Mouse (Mus musculus) cerebellum, adult 8-10 months (tissue): ENCODE data around the gene Rnpep.

Experiments used
- DNase-seq: peaks from one replicate; pipeline ENCODE4 v3.0.0; 2022

Rnpep gene

DNA sequence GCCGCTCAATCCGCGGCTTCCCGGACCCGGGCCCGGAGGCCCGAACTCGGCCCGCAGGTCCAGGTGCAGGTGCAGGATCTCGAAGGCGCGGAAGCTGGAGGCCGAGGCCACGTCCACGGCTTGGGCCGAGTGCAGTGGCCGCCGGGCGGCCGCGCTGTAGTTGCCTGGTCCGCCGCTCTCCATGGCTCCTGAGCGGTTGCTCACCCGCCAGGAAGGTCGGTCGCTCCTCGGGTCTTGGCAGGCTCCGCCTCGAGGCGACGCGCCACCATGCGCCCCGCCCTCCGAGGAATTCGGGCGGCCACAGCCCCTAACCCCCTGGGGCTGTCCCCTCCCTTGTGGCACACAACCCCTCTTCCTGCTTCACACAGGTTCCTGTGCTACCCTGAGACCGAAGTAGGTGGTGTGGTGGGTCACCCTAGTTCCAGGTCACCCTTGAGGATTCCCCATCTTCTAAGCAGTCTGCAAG lies at the start of gene Rnpep:
Rnpep (minus strand) TSS at position 259 of the 466 bp plus-strand sequence.
- DNase-seq, result peak; percentile 78

DNA sequence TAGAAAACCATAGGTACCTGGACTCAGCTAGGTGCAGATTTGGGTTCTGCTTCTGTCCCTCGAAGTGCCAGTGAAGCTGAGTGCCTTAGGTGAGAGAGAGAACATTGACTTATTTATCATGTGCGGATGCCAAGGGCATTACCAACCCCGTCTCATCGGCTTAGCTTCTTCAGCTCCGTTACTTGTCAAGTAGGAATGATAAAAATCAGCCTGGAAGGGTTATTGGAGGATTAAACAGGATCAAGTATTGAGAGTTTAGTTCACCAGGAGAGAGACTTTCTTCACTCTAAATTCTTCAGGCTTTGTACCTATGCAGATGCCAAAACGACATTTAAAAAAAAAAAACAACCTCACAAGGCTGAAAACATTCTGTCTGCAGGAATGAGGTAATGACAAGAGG lies 46.7 kb upstream of the Rnpep start:
- DNase-seq, result no peak

DNA sequence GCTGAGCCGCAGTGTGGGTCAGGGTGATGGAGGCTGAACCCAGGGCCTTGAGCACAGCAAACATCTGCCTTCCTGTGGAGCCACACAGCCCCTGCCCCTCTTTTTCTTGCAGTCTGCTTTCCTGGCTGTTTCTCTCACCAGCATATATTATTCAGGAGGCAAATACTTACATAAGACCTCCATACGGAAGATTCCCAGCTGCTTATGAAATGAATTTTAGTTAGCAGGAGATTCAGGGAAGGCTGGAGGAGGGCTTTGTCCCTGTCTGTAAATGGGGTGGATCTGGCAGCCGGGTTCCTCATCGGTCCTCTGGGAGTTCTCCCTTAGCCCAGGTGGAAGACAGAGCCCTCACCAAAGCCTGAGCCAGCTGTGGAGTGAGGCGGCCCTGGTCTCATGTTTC lies 44.5 kb upstream of the Rnpep start:
- DNase-seq, result no peak

DNA sequence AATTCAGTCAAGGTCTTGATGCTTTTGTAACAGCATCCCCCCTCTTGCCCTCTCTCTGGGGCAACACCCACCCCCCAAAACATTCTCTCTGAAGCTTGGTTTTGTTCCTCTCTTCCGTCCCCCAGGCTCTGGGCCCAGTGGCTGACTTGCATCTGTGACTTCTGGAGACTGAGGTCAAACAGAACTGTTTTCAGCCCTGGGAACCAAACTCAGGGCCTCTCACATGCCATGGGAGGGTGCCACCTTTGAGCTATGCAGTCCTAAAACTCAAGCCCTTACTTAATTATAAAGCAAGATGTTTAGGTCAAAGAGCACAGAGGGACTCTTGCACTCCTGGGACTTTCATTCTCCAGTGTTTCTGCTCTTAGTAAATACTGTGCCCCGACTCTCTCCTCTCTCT lies 42.0 kb upstream of the Rnpep start:
- DNase-seq, result no peak

DNA sequence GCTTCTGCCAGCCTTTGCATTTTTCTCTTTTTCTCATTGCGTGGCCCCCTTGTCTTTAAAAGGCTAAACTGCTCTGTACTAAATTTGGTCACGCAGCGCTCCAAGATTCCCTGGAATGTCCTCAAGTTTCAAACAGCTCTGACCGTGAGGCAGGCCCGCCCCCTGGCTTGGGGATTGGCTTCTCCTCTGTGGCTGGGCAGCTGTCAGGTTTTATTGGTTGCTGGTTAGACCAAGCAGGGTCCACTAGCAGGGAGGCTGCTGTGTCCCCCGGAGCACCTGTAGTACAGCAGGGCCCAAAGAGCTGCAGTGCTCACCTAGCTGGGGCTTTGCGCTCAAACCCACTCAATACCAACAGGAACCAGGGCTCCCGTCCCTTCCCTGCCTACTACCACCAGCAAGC lies 40.7 kb upstream of the Rnpep start, which contains the start of gene Lmod1:
Lmod1 (plus strand) TSS at position 237 of the 400 bp plus-strand sequence.
- no peak for DNase-seq

DNA sequence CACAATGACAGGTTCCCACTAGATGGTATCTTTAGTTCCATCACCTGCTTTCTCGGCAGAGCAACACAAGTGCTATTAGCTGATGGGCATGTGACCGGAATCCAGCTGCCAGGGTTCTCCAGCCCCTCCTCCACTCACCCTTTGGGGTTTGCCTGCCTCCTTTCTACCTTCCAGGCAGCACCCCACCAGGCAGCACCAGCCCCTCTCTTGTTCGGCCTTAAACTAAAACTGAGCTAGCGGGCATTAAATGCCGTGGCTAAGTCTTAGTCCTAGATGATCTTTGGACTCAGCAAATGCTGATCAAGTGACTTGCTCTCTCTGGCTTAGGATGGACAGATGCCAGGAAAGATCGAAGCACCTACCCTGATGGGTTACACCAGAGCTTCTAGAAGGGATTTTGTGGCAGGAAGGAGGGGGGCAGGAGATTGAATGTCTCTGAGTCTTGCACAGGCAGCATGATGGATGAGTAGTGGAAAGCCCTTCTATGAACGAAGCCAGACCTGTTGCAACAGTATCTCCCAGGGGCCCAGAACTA lies 39.5 kb upstream of the Rnpep start:
- DNase-seq, result no peak

DNA sequence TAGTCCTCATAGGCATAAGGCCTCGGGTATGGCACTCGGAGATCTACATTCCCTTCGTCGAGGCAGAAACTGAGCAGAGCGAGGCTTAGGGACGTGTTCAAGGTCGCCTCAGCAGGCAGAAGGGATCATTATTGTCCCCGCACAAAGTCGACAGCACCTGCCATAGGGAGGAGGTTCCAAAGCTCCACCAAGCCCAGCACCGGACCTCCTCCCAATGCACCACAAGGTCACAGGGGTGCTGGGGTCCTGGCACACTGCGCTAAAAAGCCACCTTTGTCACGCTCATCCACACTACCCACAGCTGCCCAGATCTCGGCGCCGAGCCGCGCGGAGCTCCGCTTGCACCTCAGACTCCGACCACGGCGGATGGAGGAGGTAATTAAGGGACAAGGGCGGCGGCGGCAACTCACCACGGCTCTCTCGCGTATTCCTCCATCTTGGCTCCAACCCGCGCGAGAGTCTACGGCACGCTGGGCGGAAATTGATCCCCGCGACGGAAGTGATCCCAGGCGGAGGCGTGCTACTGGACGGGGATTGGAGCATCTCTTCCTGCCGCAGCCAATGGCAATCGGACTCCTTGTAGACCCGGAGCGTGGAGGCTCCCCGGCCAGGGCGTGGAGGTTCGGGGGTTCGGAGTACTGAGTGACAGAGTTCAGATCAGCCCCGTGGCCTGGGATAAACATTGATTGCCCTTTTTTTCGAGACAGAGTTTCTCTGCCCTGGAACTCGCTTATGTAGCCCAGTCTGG lies 29.6 kb upstream of the Rnpep start, which contains the start of gene Timm17a:
Timm17a (minus strand) TSS at position 495 of the 748 bp plus-strand sequence.
- DNase-seq, result peak; percentile 91

DNA sequence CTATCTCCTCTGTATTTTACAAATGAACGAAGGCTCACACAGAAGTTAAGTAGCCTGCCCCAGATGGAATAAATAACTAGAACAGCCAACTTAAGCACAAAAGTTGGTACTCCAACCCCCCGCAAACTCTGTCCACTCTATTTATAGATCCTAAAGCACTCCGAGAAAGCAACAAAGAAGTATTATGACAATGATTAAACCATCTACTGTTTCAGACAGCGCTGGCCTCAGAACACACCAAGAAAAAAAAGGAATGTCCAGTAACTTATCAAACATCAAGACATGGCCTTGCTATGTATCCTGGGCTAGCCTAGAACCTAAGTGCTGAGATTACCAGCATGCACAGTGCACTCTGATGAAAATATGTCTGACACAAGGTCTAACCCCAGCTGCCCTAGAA lies 28.3 kb upstream of the Rnpep start:
- DNase-seq, result no peak

DNA sequence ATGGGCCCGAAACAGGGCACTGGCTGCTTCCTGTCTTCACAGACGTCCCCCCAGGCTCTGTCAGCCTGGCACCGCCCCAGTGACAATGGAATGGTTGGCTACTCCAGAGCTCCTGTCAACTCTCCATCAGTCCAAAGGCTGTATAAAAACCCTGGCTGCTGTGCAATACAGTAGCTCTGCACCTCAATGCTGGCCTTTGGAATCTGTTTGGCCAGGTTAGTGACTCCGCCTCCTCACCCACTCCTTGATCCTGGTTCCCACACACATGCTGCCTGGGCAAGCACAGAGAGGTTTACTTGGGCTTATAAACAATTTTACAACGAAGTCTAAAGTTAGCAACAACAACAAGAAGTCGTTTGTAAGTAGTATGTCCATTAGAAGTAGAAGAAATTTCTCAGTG lies 27.5 kb upstream of the Rnpep start:
- no peak for DNase-seq

DNA sequence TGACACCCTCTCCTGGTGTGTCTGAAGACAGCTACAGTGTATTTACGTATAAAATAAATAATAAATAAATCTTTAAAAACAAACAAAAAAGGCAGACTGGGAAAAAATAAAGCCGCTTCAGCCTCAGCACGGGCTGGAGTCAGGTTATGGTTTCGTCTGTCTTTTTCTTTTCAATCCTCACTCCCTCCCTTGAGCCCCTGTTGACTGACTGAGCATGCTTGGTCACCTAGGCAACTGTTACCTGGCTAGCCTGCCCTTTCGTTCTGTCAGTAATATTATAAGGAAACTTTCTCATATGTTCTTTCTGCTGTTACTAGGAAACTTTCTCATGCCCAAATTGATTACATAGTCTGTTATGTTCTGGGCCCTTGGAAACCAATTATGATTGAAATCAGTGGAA lies 7.0 kb upstream of the Rnpep start:
- DNase-seq, result no peak

DNA sequence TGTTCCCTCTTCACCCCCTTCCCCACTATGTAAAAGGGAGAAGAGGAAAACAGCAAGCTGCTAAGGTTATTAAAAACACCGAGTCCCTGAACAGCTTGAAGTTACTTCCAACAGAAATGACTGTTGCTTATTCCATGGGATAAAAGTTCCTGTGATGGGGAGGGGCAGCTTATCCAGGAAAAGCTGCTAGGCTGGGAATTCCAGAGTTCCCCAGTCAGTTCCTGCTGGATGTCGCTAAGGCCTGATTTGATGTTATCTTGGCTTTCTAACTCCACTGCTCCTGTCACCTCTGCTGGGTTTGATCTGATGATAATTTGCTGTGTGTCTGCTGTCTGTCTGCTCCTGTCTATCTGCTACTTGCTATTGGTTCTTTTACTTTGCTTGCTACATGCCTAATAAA lies 2.4 kb upstream of the Rnpep start:
- DNase-seq, result no peak

DNA sequence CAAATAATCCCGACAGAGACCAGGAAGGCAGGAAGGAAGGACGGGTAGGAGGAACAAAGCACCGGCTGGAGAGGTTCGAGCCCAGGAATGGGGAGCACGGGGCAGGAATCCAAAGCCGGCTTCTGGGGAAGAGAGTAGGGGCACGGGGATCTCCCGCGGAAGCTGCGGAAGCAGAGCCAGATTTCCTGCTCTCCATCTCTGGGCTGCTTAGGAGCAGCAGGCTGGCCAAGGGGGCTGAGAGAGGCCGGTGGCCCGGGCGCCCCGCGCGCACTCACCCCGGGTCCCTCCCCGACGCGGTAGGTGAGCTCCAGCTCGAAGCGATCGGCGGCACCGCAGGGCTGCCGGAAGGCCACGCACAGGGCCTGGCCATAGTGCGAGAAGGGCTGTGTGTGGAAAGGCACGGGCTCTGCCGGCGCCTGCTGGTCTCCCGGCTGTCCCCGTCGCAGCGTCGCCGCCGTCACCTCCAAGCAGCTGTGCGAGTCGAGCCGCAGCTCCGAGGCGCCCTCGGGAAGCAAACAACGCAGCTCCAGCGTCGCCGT lies 528 bp downstream of the Rnpep start:
- no peak for DNase-seq

DNA sequence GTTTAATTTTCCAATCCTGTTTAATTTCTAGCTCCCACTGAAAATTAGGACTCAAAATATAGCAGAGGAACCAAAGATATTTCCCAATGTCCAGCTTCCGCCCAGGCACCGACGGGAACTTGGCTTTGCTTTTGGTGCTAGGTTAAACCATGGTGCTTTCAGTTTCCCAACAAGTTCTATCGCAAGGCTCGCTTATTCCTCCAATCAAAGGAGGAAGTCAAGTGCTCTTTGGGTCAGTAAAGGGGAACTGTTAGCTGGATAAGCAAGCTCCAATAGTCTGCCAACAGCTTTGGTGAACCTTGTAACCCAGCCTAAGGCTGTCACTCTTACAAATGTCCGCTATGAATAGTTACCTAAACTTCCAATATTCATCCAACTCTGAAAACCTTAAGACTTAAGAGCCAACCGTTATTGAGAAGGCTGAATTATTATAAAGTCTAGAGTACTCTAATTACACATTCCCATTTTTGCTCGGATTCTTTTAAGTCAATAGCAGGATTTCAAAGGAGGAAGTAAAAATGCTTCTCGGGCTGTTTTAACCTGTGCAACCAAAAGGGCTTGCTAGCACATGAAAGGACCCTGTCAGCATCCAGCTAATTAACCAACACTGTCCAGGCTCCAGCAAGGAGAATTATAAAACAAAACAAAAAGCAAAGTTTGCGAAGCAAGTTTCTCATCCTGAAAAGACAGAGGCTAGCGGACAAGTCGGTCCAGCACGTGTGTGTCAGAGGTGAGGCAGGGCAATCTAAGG lies 1.2 kb downstream of the Rnpep start:
- no peak for DNase-seq

DNA sequence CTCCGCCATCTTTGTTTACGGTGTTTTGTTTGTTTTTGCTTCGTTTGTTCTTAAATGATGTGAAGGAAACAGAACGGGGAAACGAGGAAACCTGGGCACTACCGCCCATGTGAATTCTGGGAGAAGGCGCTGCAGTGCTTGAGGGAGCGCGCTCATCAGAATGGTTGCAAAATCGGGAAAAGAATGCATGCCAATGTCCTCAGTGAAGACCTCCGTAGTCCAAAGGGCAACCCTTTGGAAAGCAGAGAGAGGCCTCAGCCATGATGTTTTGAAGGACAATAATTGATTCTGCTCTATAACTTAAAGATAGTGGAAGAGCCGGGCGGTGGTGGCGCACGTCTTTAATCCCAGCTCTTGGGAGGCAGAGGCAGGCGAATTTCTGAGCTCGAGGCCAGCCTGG lies 2.0 kb downstream of the Rnpep start:
- no peak for DNase-seq

DNA sequence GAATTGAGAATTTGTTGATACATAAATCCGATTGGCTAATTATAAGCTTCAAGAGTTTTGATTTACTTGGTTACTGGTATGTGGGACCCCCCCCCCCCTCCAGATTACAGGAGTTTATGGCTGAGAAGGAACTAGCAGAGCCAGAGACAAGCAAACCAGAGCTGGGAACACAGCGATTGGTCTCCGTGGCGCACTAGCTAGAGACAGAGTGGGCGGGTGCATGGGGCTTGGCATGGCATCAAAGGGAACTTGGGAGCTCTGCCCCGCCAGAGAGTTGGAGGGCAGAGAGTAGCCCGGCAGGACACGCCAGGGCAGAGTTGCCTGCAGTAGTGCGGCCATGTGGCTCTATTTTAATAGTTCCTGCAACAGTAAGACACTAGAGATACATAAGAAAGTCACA lies 3.2 kb downstream of the Rnpep start:
- no peak for DNase-seq

DNA sequence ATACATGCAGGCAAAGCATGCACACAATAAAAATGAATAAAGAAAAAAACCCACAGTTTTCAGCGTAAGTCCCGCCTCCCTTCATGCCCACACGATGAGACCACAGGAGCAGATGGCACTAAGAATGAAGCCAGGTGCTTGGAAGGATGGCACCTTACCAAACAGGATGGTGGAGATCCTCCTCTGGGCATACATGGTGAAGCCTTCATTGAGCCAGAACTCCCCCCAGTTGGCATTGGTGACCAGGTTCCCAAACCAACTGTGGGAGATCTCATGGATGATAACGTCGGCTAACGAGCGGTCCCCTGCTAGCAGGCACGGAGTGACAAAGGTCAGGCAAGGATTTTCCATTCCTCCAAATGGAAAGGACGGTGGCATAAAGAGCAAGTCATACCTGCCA lies 12.5 kb downstream of the Rnpep start:
- DNase-seq, result peak; percentile 73

DNA sequence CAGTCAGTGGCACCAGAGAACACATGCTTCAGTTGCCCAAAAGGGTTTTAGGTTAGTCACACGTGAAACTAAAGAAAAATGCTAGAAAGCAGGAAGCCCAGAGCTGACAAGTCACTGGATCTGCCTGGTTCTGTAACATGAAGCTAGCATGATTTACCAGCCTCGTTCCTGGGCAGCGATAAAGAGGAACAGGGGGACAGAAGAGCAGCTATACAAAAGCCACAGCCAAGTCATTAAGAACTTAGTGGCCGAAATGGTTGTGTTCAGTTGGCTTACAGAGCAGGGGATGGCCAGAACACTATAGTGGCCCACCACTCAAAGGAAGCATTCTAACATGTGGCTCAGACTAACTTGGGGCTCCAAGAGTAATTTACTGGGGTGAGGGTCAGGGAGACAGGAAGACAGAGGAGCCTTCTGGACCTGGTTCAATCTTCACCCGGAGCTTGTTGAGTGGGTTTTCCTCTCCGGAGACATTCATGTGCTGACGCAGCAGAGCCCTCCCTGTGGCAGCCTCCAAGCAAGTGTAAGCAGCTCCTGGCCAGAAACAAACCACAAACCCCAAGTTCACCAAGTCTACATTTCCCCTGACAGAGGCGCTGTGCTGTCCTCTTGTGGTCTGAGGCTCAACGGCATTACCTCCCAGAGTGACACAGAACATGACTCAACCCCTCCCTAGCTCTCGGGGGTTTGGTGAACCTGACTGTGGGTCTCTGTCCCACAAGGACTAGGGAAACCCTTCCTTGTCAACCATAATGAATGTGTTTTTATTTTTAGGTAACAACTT lies 16.0 kb downstream of the Rnpep start:
- no peak for DNase-seq

DNA sequence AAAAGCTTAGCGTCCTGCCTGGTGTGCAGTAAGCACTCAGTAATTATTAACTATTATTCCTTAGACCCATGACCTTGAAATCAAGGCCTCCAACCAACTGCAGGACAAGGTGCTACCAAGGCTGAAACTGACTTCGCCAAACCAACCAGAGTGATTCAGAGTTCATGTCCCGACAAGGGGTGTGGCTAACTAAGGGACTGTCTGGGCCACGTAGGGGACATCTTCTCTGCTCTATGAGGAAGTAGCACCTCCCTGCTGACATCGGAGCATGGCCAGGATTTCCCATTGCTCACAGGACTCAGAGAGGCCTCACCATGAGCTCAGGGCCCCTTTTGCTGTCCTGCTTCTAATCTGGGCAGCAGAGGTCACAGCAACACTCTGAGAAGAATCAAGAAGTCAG lies 18.1 kb downstream of the Rnpep start:
- no peak for DNase-seq

DNA sequence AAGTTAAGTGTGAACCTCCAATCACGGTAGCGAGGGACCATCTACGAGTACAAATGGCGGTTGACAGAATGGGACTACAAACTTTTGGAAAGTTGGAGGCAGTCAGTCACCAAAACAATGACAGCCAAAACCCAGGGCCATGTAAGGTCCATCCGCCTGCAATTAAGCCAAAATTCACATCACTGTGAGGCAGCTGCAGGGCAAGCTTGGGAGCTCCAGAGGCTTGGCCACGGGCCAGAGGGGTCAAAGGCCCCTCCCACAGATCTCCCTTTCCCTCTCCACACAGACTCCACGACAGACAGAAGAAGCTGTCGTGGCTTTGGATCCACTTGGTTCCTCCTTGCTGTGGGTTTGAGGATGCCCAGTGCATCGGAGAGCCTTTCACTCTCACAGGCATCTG lies 20.6 kb downstream of the Rnpep start:
- no peak for DNase-seq

DNA sequence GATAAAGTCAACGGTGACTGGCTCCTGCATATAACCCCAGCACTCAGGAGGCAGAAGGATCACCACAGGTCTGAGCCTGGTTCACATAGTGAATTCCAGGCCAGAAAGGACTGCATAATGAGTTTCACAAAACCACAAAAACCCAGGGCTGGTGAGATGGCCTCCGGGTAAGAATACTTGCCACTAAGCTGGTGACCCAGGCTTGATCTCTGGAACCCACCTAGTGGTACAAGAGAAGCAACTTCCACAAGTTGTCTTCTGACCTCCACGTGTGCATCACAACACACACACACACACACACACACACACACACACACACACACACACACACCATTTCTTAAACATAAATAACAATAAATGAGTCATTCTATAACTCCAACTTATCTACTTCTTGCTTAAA lies 21.6 kb downstream of the Rnpep start:
- DNase-seq, result no peak

DNA sequence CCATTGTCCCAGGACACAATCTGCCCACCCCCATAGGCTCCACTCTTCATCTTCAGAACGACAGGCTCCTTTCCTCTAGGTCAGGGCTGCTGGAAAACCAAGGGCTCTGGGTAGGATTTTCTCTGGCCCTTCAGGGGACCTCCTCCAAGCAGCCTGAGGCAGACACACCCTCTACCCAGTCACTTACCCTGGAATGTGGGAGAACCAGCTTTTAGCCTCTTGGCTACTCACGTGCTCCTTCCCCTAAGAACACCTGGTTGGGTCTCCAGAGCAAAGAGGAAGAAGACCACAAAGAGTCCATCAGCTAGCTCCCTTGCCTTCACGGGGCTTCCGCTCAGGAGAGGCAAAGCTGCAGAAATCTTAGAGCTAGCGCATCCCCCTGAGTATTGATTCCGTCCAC lies 23.0 kb downstream of the Rnpep start:
- DNase-seq, result no peak

DNA sequence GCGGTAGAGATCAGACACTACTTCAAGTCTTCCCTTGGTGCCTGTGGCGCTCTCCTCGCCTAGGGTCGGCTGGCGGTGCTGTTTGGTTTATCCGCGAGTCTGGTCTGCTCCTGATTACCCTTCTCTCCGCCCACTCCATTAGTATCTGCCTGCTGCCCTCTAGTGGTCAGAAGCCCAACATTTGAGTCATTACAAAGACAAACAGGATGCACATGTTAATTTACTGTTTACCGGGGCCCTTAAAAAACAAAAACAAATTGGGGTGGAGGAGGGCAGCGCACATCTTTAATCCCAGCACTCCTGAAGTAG lies 24.8 kb downstream of the Rnpep start:
- DNase-seq, result peak; percentile 83
